Mouse (Mus musculus): ENCODE data around the gene Gfod1.

Gfod1 gene

DNA sequence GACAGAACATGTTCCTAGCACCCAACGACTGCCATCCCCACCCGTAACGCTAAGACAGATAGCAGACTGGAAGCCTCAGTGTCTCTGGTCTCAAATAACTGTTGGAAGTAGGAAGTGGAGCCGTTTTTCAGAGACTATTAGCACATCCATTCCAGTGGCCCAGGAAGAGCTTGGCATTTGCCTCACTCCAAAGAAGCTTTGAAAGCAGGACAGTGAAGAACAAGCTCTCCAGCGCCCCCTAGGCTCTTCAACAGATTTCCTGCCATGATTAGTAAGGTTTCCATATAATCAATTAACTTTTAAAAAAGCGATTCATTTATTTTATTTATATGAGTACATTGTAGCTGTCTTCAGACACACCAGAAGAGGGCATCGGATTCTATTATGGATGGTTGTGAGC lies 28.6 kb upstream of the Gfod1 start:
- peaks cover 6% of the 10 kb centered on the region; the same call in 1 of the 2 replicates for H3K27me3 ChIP-seq (ENCODE audit: insufficient read depth, low read length)
- no peaks in the 10 kb centered on the region for H3K9me3 ChIP-seq (ENCODE audit: low read length)
- no peak overlapping the region for H3K4me3 ChIP-seq (replicated peaks; ENCODE audit: low read length)
- TF ChIP-seq POU5F1 (IDR thresholded peaks at IDR 0.05; ENCODE audit: borderline replicate concordance, low read length) (no peak), CTCF (conservative IDR thresholded peaks at IDR 0.05; ENCODE audit: low read length) (peak; percentile 65), NANOG (IDR thresholded peaks at IDR 0.05; ENCODE audit: borderline replicate concordance, low read length) (no peak)
- H3K36me3 ChIP-seq (ENCODE audit: insufficient read depth, low read length) = no peaks in the 10 kb centered on the region
- peaks cover 10% of the 10 kb centered on the region for H3K4me1 ChIP-seq (replicated peaks; ENCODE audit: low read depth, low read length)

GRCm38 (mm10) chr13:43331721-43332444 lies 27.9 kb upstream of the Gfod1 start:
- Histone ChIP-seq H3K36me3 (ENCODE audit: insufficient read depth, low read length) (no peaks in the 10 kb centered on the region), H3K9me3 (ENCODE audit: low read length) (no peaks in the 10 kb centered on the region), H3K4me3 (replicated peaks; ENCODE audit: low read length) (no peak overlapping the region), H3K27me3 (ENCODE audit: insufficient read depth, low read length) (peaks cover 6% of the 10 kb centered on the region; the same call in 1 of the 2 replicates), H3K4me1 (replicated peaks; ENCODE audit: low read depth, low read length) (peaks cover 9% of the 10 kb centered on the region)
- TF ChIP-seq CTCF (conservative IDR thresholded peaks at IDR 0.05; ENCODE audit: low read length) (no peak), NANOG (IDR thresholded peaks at IDR 0.05; ENCODE audit: borderline replicate concordance, low read length) (no peak), POU5F1 (IDR thresholded peaks at IDR 0.05; ENCODE audit: borderline replicate concordance, low read length) (no peak)

DNA sequence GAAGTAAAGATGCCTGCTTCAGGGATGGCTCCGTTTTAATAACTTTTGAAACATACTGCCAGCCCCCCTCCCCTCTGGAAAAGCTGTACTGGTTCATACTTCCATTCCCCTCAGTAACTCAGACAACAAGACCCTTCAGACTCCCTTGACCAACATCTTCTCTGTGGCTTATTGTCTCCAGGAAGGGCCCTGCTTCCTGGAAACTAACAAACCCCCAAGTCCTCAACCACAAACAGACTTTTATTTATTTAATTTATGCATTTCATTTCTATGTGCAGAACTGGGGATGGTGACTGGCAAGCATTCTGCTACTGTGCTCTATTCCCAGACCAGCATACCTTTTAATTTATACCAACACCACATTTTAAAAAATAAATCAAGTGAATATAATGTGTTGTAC lies 21.5 kb upstream of the Gfod1 start:
- Histone ChIP-seq H3K36me3 (ENCODE audit: insufficient read depth, low read length) (no peaks in the 10 kb centered on the region), H3K4me3 (replicated peaks; ENCODE audit: low read length) (no peak overlapping the region), H3K27me3 (ENCODE audit: insufficient read depth, low read length) (no peaks in the 10 kb centered on the region), H3K4me1 (replicated peaks; ENCODE audit: low read depth, low read length) (peaks cover 4% of the 10 kb centered on the region; the same call in 1 of the 2 replicates), H3K9me3 (ENCODE audit: low read length) (no peaks in the 10 kb centered on the region)
- TF ChIP-seq POU5F1 (IDR thresholded peaks at IDR 0.05; ENCODE audit: borderline replicate concordance, low read length) = no peak

DNA sequence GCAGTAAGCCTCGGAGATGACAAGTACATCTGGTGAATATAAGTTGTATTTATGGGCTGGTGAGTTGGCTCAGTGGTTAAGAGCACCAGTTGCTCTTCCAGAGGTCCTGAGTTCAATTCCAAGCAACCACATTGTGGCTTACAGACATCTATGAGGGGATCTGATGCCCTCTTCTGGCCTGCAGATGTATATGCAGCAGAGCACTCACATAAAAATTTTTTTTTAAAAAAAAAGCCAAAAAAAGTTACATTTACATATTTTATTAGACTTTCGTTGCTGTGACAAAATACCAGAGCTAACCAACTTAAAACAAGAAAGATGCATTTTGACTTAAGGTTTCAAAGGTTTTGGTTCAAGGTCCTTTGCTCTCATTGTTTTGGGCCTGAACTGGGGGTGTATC lies 17.5 kb upstream of the Gfod1 start:
- no peak overlapping the region for H3K4me3 ChIP-seq (replicated peaks; ENCODE audit: low read length)
- TF ChIP-seq CTCF (conservative IDR thresholded peaks at IDR 0.05; ENCODE audit: low read length) (peak; percentile 50), POU5F1 (IDR thresholded peaks at IDR 0.05; ENCODE audit: borderline replicate concordance, low read length) (no peak)
- H3K36me3 ChIP-seq (ENCODE audit: insufficient read depth, low read length) = no peaks in the 10 kb centered on the region
- H3K4me1 ChIP-seq (replicated peaks; ENCODE audit: low read depth, low read length) = peaks cover 11% of the 10 kb centered on the region
- no peaks in the 10 kb centered on the region for H3K27me3 ChIP-seq (ENCODE audit: insufficient read depth, low read length)
- H3K9me3 ChIP-seq (ENCODE audit: low read length) = no peaks in the 10 kb centered on the region

DNA sequence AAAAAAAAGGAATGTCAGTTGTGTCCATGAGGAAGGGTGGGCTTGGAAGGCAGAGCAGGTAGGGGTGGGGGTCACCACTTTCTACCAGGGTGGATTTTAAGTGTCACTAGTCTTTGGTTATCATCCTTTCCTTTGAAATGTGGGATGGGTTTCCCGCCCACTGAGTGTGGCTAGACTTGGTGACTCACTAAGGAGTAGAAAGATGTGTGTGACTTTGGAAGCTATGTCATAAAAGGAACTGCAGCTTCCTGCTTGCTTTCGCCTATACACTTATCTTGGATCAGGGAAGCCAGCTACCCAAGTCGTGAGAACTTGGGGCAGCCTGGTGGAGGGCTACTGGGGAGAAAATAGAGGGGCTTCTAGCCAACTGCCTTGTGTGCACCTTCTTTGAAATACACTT lies 15.4 kb upstream of the Gfod1 start:
- no peak for TF ChIP-seq CTCF (conservative IDR thresholded peaks at IDR 0.05; ENCODE audit: low read length)
- no peak for TF ChIP-seq NANOG (IDR thresholded peaks at IDR 0.05; ENCODE audit: borderline replicate concordance, low read length)
- no peak for TF ChIP-seq POU5F1 (IDR thresholded peaks at IDR 0.05; ENCODE audit: borderline replicate concordance, low read length)
- Histone ChIP-seq H3K4me3 (replicated peaks; ENCODE audit: low read length) (no peak overlapping the region), H3K36me3 (ENCODE audit: insufficient read depth, low read length) (no peaks in the 10 kb centered on the region), H3K4me1 (replicated peaks; ENCODE audit: low read depth, low read length) (peaks cover 13% of the 10 kb centered on the region), H3K27me3 (ENCODE audit: insufficient read depth, low read length) (0 out of 2 replicates have a peak, but pooled peaks cover 3% of the 10 kb centered on the region), H3K9me3 (ENCODE audit: low read length) (no peaks in the 10 kb centered on the region)

GRCm38 (mm10) chr13:43317411-43317810 lies 13.4 kb upstream of the Gfod1 start:
- Histone ChIP-seq H3K9me3 (ENCODE audit: low read length) (no peaks in the 10 kb centered on the region), H3K36me3 (ENCODE audit: insufficient read depth, low read length) (no peaks in the 10 kb centered on the region), H3K4me3 (replicated peaks; ENCODE audit: low read length) (peak overlapping the region; percentile 17; the same call in 1 of the 2 replicates), H3K4me1 (replicated peaks; ENCODE audit: low read depth, low read length) (peaks cover 17% of the 10 kb centered on the region), H3K27me3 (ENCODE audit: insufficient read depth, low read length) (0 out of 2 replicates have a peak, but pooled peaks cover 3% of the 10 kb centered on the region)
- TF ChIP-seq NANOG (IDR thresholded peaks at IDR 0.05; ENCODE audit: borderline replicate concordance, low read length) = no peak
- TF ChIP-seq CTCF (conservative IDR thresholded peaks at IDR 0.05; ENCODE audit: low read length) = no peak
- no peak for TF ChIP-seq POU5F1 (IDR thresholded peaks at IDR 0.05; ENCODE audit: borderline replicate concordance, low read length)

- TF ChIP-seq CTCF (conservative IDR thresholded peaks at IDR 0.05; ENCODE audit: low read length) (no peak), NANOG (IDR thresholded peaks at IDR 0.05; ENCODE audit: borderline replicate concordance, low read length) (no peak), POU5F1 (IDR thresholded peaks at IDR 0.05; ENCODE audit: borderline replicate concordance, low read length) (no peak)
- Histone ChIP-seq H3K9me3 (ENCODE audit: low read length) (peaks cover 13% of the 10 kb centered on the region), H3K27me3 (ENCODE audit: insufficient read depth, low read length) (peaks cover 57% of the 10 kb centered on the region), H3K36me3 (ENCODE audit: insufficient read depth, low read length) (no peaks in the 10 kb centered on the region), H3K4me1 (replicated peaks; ENCODE audit: low read depth, low read length) (peaks cover 43% of the 10 kb centered on the region), H3K4me3 (replicated peaks; ENCODE audit: low read length) (peak overlapping the region; percentile 92)
These were observed 1.4 kb upstream of the Gfod1 start for GRCm38 (mm10) chr13:43305181-43305924.

GRCm38 (mm10) chr13:43304700-43305099 lies 728 bp upstream of the Gfod1 start:
- Histone ChIP-seq H3K36me3 (ENCODE audit: insufficient read depth, low read length) (no peaks in the 10 kb centered on the region), H3K4me1 (replicated peaks; ENCODE audit: low read depth, low read length) (peaks cover 50% of the 10 kb centered on the region), H3K27me3 (ENCODE audit: insufficient read depth, low read length) (peaks cover 57% of the 10 kb centered on the region), H3K9me3 (ENCODE audit: low read length) (peaks cover 7% of the 10 kb centered on the region), H3K4me3 (replicated peaks; ENCODE audit: low read length) (peak overlapping the region; percentile 92)
- TF ChIP-seq CTCF (conservative IDR thresholded peaks at IDR 0.05; ENCODE audit: low read length) (no peak), POU5F1 (IDR thresholded peaks at IDR 0.05; ENCODE audit: borderline replicate concordance, low read length) (no peak), NANOG (IDR thresholded peaks at IDR 0.05; ENCODE audit: borderline replicate concordance, low read length) (no peak)
